Mouse (Mus musculus): ENCODE measurements around the gene Necap1. TPM values are rescaled to one million over a fixed set of nuclear protein-coding genes. Genes with fewer than 3 reads are reported as not detected.

Necap1 gene
- total and polyA plus RNA-seq, 2 experiments, result 18.8 to 22.1 TPM

GRCm38 (mm10) chr6:122889599-122889998 lies 15.3 kb downstream of the Necap1 start:
- TF ChIP-seq CTCF (IDR thresholded peaks at IDR 0.05; ENCODE audit: low read depth, low read length) (no peak), POLR2A (IDR thresholded peaks at IDR 0.05; ENCODE audit: extremely low read depth, insufficient read depth, low read length) (no peak)
- Histone ChIP-seq H3K4me3 (ENCODE audit: insufficient read depth, low read depth, low read length) (no peak overlapping the region), H3K36me3 (ENCODE audit: control insufficient read depth, insufficient read depth, low read length) (peaks cover 55% of the 10 kb centered on the region), H3K9ac (ENCODE audit: low read depth, low read length) (no peak overlapping the region), H3K27me3 (ENCODE audit: control insufficient read depth, insufficient read depth, low read length) (no peaks in the 10 kb centered on the region), H3K27ac (replicated peaks; ENCODE audit: insufficient read depth, low read depth, low read length) (no peak overlapping the region), H3K4me1 (ENCODE audit: control insufficient read depth, insufficient read depth, low read length) (no peaks in the 10 kb centered on the region), H3K79me2 (ENCODE audit: control insufficient read depth, insufficient read depth, low read length) (no peaks in the 10 kb centered on the region)
- 93% methylated on average over 2 of the region's 2 CpGs for WGBS
- DNase-seq (ENCODE audit: extremely low read depth, low read depth, low spot score), result no peak

- Histone ChIP-seq H3K27me3 (ENCODE audit: control insufficient read depth, insufficient read depth, low read length) (no peaks in the 10 kb centered on the region), H3K27ac (replicated peaks; ENCODE audit: insufficient read depth, low read depth, low read length) (no peak overlapping the region), H3K4me1 (ENCODE audit: control insufficient read depth, insufficient read depth, low read length) (no peaks in the 10 kb centered on the region), H3K79me2 (ENCODE audit: control insufficient read depth, insufficient read depth, low read length) (no peaks in the 10 kb centered on the region), H3K4me3 (ENCODE audit: insufficient read depth, low read depth, low read length) (no peak overlapping the region), H3K36me3 (ENCODE audit: control insufficient read depth, insufficient read depth, low read length) (peaks cover 37% of the 10 kb centered on the region), H3K9ac (ENCODE audit: low read depth, low read length) (no peak overlapping the region)
- TF ChIP-seq POLR2A (IDR thresholded peaks at IDR 0.05; ENCODE audit: extremely low read depth, insufficient read depth, low read length), result no peak
- TF ChIP-seq CTCF (IDR thresholded peaks at IDR 0.05; ENCODE audit: low read depth, low read length), result peak; percentile 68; the same call in 1 of the 2 replicates
- WGBS, result 15% methylated on average over 2 of the region's 2 CpGs
- peak; percentile 49 for DNase-seq (ENCODE audit: extremely low read depth, low read depth, low spot score)
Observed at GRCm38 (mm10) chr6:122892442-122893049, 18.3 kb downstream of the Necap1 start.

GRCm38 (mm10) chr6:122919922-122920321 lies 45.6 kb downstream of the Necap1 start:
- no peaks in the 10 kb centered on the region for H3K79me2 ChIP-seq (ENCODE audit: control insufficient read depth, insufficient read depth, low read length)
- H3K9ac ChIP-seq (ENCODE audit: low read depth, low read length), result no peak overlapping the region
- H3K4me3 ChIP-seq (ENCODE audit: insufficient read depth, low read depth, low read length), result no peak overlapping the region
- 71% methylated on average over 4 of the region's 4 CpGs for WGBS
- no peaks in the 10 kb centered on the region for H3K27me3 ChIP-seq (ENCODE audit: control insufficient read depth, insufficient read depth, low read length)
- no peak overlapping the region for H3K27ac ChIP-seq (replicated peaks; ENCODE audit: insufficient read depth, low read depth, low read length)
- H3K4me1 ChIP-seq (ENCODE audit: control insufficient read depth, insufficient read depth, low read length), result no peaks in the 10 kb centered on the region
- no peak for DNase-seq (ENCODE audit: extremely low read depth, low read depth, low spot score)
- H3K36me3 ChIP-seq (ENCODE audit: control insufficient read depth, insufficient read depth, low read length), result no peaks in the 10 kb centered on the region
- TF ChIP-seq POLR2A (IDR thresholded peaks at IDR 0.05; ENCODE audit: extremely low read depth, insufficient read depth, low read length) (no peak), CTCF (IDR thresholded peaks at IDR 0.05; ENCODE audit: low read depth, low read length) (no peak)

GRCm38 (mm10) chr6:122921451-122921850 lies 47.2 kb downstream of the Necap1 start, which contains the start of gene Clec4a1:
Gene Clec4a1 (plus strand): TSS chr6:122921848.
- Histone ChIP-seq H3K27ac (replicated peaks; ENCODE audit: insufficient read depth, low read depth, low read length) (0 out of 2 replicates have a peak within 1 kb of the TSS, but pooled peaks have one; percentile 16), H3K36me3 (ENCODE audit: control insufficient read depth, insufficient read depth, low read length) (no peaks in the 10 kb centered on the region), H3K79me2 (ENCODE audit: control insufficient read depth, insufficient read depth, low read length) (no peaks in the 10 kb centered on the region), H3K4me1 (ENCODE audit: control insufficient read depth, insufficient read depth, low read length) (no peaks in the 10 kb centered on the region), H3K9ac (ENCODE audit: low read depth, low read length) (no peak within 1 kb of the TSS), H3K4me3 (ENCODE audit: insufficient read depth, low read depth, low read length) (no peak within 1 kb of the TSS), H3K27me3 (ENCODE audit: control insufficient read depth, insufficient read depth, low read length) (no peaks in the 10 kb centered on the region)
- DNase-seq (ENCODE audit: extremely low read depth, low read depth, low spot score), result peak; percentile 42
- no peak for TF ChIP-seq POLR2A (IDR thresholded peaks at IDR 0.05; ENCODE audit: extremely low read depth, insufficient read depth, low read length)
- no peak for TF ChIP-seq CTCF (IDR thresholded peaks at IDR 0.05; ENCODE audit: low read depth, low read length)
- WGBS, result 41% methylated on average over 4 of the region's 4 CpGs

GRCm38 (mm10) chr6:122934845-122935244 lies 60.6 kb downstream of the Necap1 start:
- no peak overlapping the region for H3K4me3 ChIP-seq (ENCODE audit: insufficient read depth, low read depth, low read length)
- DNase-seq (ENCODE audit: extremely low read depth, low read depth, low spot score), result peak; percentile 40
- H3K4me1 ChIP-seq (ENCODE audit: control insufficient read depth, insufficient read depth, low read length), result no peaks in the 10 kb centered on the region
- WGBS, result 73% methylated on average over 3 of the region's 3 CpGs
- no peak overlapping the region for H3K27ac ChIP-seq (replicated peaks; ENCODE audit: insufficient read depth, low read depth, low read length)
- no peaks in the 10 kb centered on the region for H3K27me3 ChIP-seq (ENCODE audit: control insufficient read depth, insufficient read depth, low read length)
- TF ChIP-seq CTCF (IDR thresholded peaks at IDR 0.05; ENCODE audit: low read depth, low read length) (no peak), POLR2A (IDR thresholded peaks at IDR 0.05; ENCODE audit: extremely low read depth, insufficient read depth, low read length) (no peak)
- no peaks in the 10 kb centered on the region for H3K36me3 ChIP-seq (ENCODE audit: control insufficient read depth, insufficient read depth, low read length)
- no peaks in the 10 kb centered on the region for H3K79me2 ChIP-seq (ENCODE audit: control insufficient read depth, insufficient read depth, low read length)
- no peak overlapping the region for H3K9ac ChIP-seq (ENCODE audit: low read depth, low read length)

Other genes with a start within 250 kb of the Necap1 start
- gene Dppa3, start 248.1 kb upstream of the Necap1 start, total RNA-seq (2014; rRNA removed), result not detected in 2 replicates
- not detected in 2 replicates for gene Dppa3, start 248.1 kb upstream of the Necap1 start, polyA plus RNA-seq (2012; rRNA removed)
- not detected in 2 replicates for gene Nanog, start 167.0 kb upstream of the Necap1 start, total RNA-seq (2014; rRNA removed)
- gene Nanog, start 167.0 kb upstream of the Necap1 start, polyA plus RNA-seq (2012; rRNA removed), result not detected in 2 replicates
- 0.28 and 0.40 TPM in 2 replicates for gene Slc2a3, start 72.8 kb upstream of the Necap1 start, total RNA-seq (2014; rRNA removed)
- 0.22 and 0.66 TPM in 2 replicates for gene Slc2a3, start 72.8 kb upstream of the Necap1 start, polyA plus RNA-seq (2012; rRNA removed)
- gene Foxj2, start 54.6 kb upstream of the Necap1 start, total RNA-seq (2014; rRNA removed), result 1.7 and 2.3 TPM in 2 replicates
- 3.1 and 3.3 TPM in 2 replicates for gene Foxj2, start 54.6 kb upstream of the Necap1 start, polyA plus RNA-seq (2012; rRNA removed)
- gene C3ar1, start 18.3 kb upstream of the Necap1 start, total RNA-seq (2014; rRNA removed), result 1.5 and 1.6 TPM in 2 replicates
- 0.66 and 0.99 TPM in 2 replicates for gene C3ar1, start 18.3 kb upstream of the Necap1 start, polyA plus RNA-seq (2012; rRNA removed)
- 1.7 and 1.8 TPM in 2 replicates for gene Clec4a1, start 47.4 kb downstream of the Necap1 start, total RNA-seq (2014; rRNA removed)
- gene Clec4a1, start 47.4 kb downstream of the Necap1 start, polyA plus RNA-seq (2012; rRNA removed), result 0.52 and 1.1 TPM in 2 replicates
- 5.4 and 5.5 TPM in 2 replicates for gene Clec4a3, start 78.0 kb downstream of the Necap1 start, total RNA-seq (2014; rRNA removed)
- 0.49 and 0.70 TPM in 2 replicates for gene Clec4a3, start 78.0 kb downstream of the Necap1 start, polyA plus RNA-seq (2012; rRNA removed)
- not detected in 2 replicates for gene Clec4a4, start 115.9 kb downstream of the Necap1 start, total RNA-seq (2014; rRNA removed)
- gene Clec4a4, start 115.9 kb downstream of the Necap1 start, polyA plus RNA-seq (2012; rRNA removed), result not detected in 2 replicates
- gene Clec4b1, start 175.5 kb downstream of the Necap1 start, total RNA-seq (2014; rRNA removed), result 0.54 and 0.65 TPM in 2 replicates
- gene Clec4b1, start 175.5 kb downstream of the Necap1 start, polyA plus RNA-seq (2012; rRNA removed), result 0.27 TPM in 1 of 2 replicates, not detected in the other
- 1.5 and 1.7 TPM in 2 replicates for gene Clec4a2, start 232.0 kb downstream of the Necap1 start, total RNA-seq (2014; rRNA removed)
- gene Clec4a2, start 232.0 kb downstream of the Necap1 start, polyA plus RNA-seq (2012; rRNA removed), result 0.22 and 0.39 TPM in 2 replicates

Measured in liver, adult 2 months (tissue).